ENCODE assay signal across 9 mouse cellular contexts in the genomic region with DNA sequence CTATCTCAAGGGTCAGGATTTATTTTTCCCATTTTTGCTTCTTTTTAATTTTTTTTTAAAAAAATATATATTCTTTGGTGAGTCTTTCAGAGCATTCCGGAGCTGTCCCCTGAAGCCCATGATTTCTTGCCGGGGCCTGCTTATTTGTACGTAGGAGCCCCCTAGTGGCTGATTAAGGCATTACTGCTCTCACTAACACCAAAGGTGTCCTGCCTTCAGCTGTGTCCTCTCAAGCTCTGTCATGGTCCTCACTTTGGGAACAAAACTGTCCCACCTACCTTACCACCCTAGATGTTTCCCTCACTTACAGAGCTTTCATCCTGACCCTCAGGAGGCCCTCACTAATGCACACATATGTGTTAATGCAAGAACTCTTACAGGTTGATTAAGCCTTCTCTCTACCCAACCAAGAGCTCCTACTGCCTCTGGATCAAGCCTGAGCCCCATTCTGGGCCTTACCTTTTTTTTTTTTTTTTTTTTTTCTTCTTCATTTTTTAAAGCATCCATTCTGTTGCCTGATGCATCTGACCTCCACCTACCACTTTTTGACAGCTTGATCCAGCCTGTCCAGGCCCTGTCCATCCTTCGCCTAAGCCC. TPM values are rescaled to one million over a fixed set of nuclear protein-coding genes. Genes with fewer than 3 reads are reported as not detected.
DNase-seq lines count a peak whose midpoint lies in the region; ATAC-seq and TF ChIP-seq lines count a peak whose summit lies in the region.
"Had no signal": no experiment of that assay in that cellular context is flagged by ENCODE, and none has a peak within 500 bp of the region (broad histone marks: within the 10 kb centered on the region; RNA-seq: fewer than 3 reads in every experiment).

No protein-coding gene starts in this region.

- no peaks in the 10 kb centered on the region for H3K4me1 ChIP-seq in hindbrain, postnatal 0 days (ENCODE audit: insufficient read depth, low read length)
- H3K4me1 ChIP-seq: limb, embryonic 12.5 days had no signal

- H3K27ac ChIP-seq in hindbrain, postnatal 0 days = no peak overlapping the region
- H3K27ac ChIP-seq: limb, embryonic 12.5 days had no signal

- in situ Hi-C loops in Patski (cut with MboI; ENCODE audit: low pct_unique_long_range_greater_than_20kb) = loop anchor here (5.0 kb wide), 1 partner anchor 151 kb away; no protein-coding TSS in a partner anchor

- no peak for TF ChIP-seq CTCF in Patski (IDR thresholded peaks at IDR 0.05)
- TF ChIP-seq CTCF in hindbrain, postnatal 0 days (IDR thresholded peaks at IDR 0.05; ENCODE audit: low read depth) = peak; percentile 92

- DNase-seq in Patski (ENCODE audit: low read depth, low spot score) = peak; percentile 53
- peak; percentile 92 to 95 for DNase-seq in cerebellum, postnatal 14 days
- peak; percentile 86 for DNase-seq in gastrocnemius, adult 18-20 months (ENCODE audit: low spot score)
- peak; percentile 95 for DNase-seq in hindbrain, postnatal 0 days (ENCODE audit: low spot score)
- DNase-seq in left cerebral cortex, adult 18-20 months (ENCODE audit: low spot score in 2 of 2) = peak; percentile 79 to 88
- peak; percentile 88 for DNase-seq in right cerebral cortex, postnatal 10 days (ENCODE audit: low spot score in 2 of 2)
- peak; percentile 74 for DNase-seq in yolk sac, embryonic 10.5 days (ENCODE audit: low spot score)

- H3K36me3 ChIP-seq in hindbrain, postnatal 0 days (ENCODE audit: insufficient read depth, low read length) = no peaks in the 10 kb centered on the region
- H3K36me3 ChIP-seq: limb, embryonic 12.5 days had no signal

- H3K9ac ChIP-seq in hindbrain, postnatal 0 days (replicated peaks; ENCODE audit: low read length) = no peak overlapping the region
- H3K9ac ChIP-seq: limb, embryonic 12.5 days had no signal

- WGBS in hindbrain, postnatal 0 days = 25% methylated on average over 4 of the region's 4 CpGs

- no peak overlapping the region for H3K4me3 ChIP-seq in hindbrain, postnatal 0 days (ENCODE audit: low read length)
- H3K4me3 ChIP-seq: limb, embryonic 12.5 days had no signal

- POLR2A ChIA-PET in Patski (lab: Charles Lee) = interaction anchor here (0.6 to 1.5 kb wide), 5 partner anchors 9 to 173 kb away, joined by 3 to 5 read pairs (median 4); no protein-coding TSS in a partner anchor

- no peaks in the 10 kb centered on the region for H3K27me3 ChIP-seq in Patski
- H3K27me3 ChIP-seq in hindbrain, postnatal 0 days (ENCODE audit: insufficient read depth, low read length) = no peaks in the 10 kb centered on the region
- H3K27me3 ChIP-seq: limb, embryonic 12.5 days had no signal

- ATAC-seq in Patski = peak; percentile 63
- ATAC-seq in hindbrain, postnatal 0 days = peak; percentile 76
- peak; percentile 95 for ATAC-seq in megakaryocyte progenitor cell, adult 5-6 weeks (replicated peaks; ENCODE audit: poor library complexity)

- H3K9me3 ChIP-seq in hindbrain, postnatal 0 days (ENCODE audit: low read length) = no peaks in the 10 kb centered on the region
- H3K9me3 ChIP-seq: limb, embryonic 12.5 days had no signal

- CTCF ChIA-PET in Patski (lab: Charles Lee) = interaction anchor here (0.6 to 2.6 kb wide), 34 partner anchors 8 to 298 kb away, joined by 3 to 13 read pairs (median 4); partner anchors contain the start of genes Dennd4b, Rab13, Rps27 and Slc27a3

- no peak overlapping the region for H3K4me2 ChIP-seq in hindbrain, postnatal 0 days (ENCODE audit: low read depth, low read length)
- H3K4me2 ChIP-seq: limb, embryonic 12.5 days had no signal

RNA-seq across cellular contexts. Expression of gene Slc27a3, which starts 16.2 kb away (rescaled TPM):
- 2.9 TPM for polyA plus RNA-seq in Patski (2021)
- 1 to 10 TPM; 1.0 to 1.1 TPM for total RNA-seq in gastrocnemius, adult 18-20 months (2021)
- 85.1 and 87.2 TPM in 2 replicates for total RNA-seq in hindbrain, postnatal 0 days (2014; rRNA removed)
- 28.3 and 30.3 TPM in 2 replicates for polyA plus RNA-seq in hindbrain, postnatal 0 days (2015; fragmentation: Nextera tagmentation; extraction: Ambion mirVana)
- 1 to 10 TPM; 5.9 to 9.3 TPM for total RNA-seq in left cerebral cortex, adult 18-20 months (2021)
- 0.17 and 0.32 TPM in 2 replicates for total RNA-seq in megakaryocyte progenitor cell, adult 5-6 weeks (2015)
- 0.27 and 0.83 TPM in 2 replicates for total RNA-seq in megakaryocyte progenitor cell, adult 5-6 weeks (2017)

RNA-seq across cellular contexts. Expression of gene Ints3, which starts 59.9 kb away (rescaled TPM):
- polyA plus RNA-seq in Patski (2021) = 77.8 TPM
- total RNA-seq in gastrocnemius, adult 18-20 months (2021) = 10 to 100 TPM; 13.6 to 16.1 TPM
- 58.1 and 71.7 TPM in 2 replicates for total RNA-seq in hindbrain, postnatal 0 days (2014; rRNA removed)
- polyA plus RNA-seq in hindbrain, postnatal 0 days (2015; fragmentation: Nextera tagmentation; extraction: Ambion mirVana) = 19.9 and 20.4 TPM in 2 replicates
- 10 to 100 TPM; 63.1 to 66.1 TPM for total RNA-seq in left cerebral cortex, adult 18-20 months (2021)
- 17.5 and 20.2 TPM in 2 replicates for total RNA-seq in megakaryocyte progenitor cell, adult 5-6 weeks (2015)
- total RNA-seq in megakaryocyte progenitor cell, adult 5-6 weeks (2017) = 21.6 and 24.7 TPM in 2 replicates
